Mouse (Mus musculus) embryo, embryonic 11 days (tissue): ENCODE results near the gene Sat2.

Source experiments
- DNase-seq: peaks from one replicate; pipeline ENCODE4 v3.0.0-alpha.2; 2015

Sat2 gene

GRCm38 (mm10) chr11:69621571-69622268, at the start of gene Sat2:
TSS of gene Sat2 (plus strand) at chr11:69622024.
- DNase-seq = peak; percentile 93

- peak; percentile 67 for DNase-seq
Observed at GRCm38 (mm10) chr11:69575220-69575619, 46.6 kb upstream of the Sat2 start.

GRCm38 (mm10) chr11:69576307-69576706, 45.5 kb upstream of the Sat2 start:
- DNase-seq = no peak

GRCm38 (mm10) chr11:69578301-69578700, 43.5 kb upstream of the Sat2 start:
- no peak for DNase-seq

- DNase-seq = peak; percentile 99
Observed at GRCm38 (mm10) chr11:69579128-69580017, 42.5 kb upstream of the Sat2 start.

GRCm38 (mm10) chr11:69580091-69580514, 41.7 kb upstream of the Sat2 start, which contains the start of the genes Wrap53 and Trp53:
TSS of gene Wrap53 (minus strand) at chr11:69580255.
TSS of gene Trp53 (plus strand) at chr11:69580359.
- DNase-seq = peak; percentile 96

- no peak for DNase-seq
Observed at GRCm38 (mm10) chr11:69580572-69581146, 41.2 kb upstream of the Sat2 start.

- peak; percentile 97 for DNase-seq
Observed at GRCm38 (mm10) chr11:69581147-69581688, 40.6 kb upstream of the Sat2 start.

GRCm38 (mm10) chr11:69581814-69582213, 40.0 kb upstream of the Sat2 start:
- peak; percentile 37 for DNase-seq

- DNase-seq = no peak
Observed at GRCm38 (mm10) chr11:69582230-69582805, 39.5 kb upstream of the Sat2 start.

- DNase-seq = no peak
Observed at GRCm38 (mm10) chr11:69584008-69584407, 37.8 kb upstream of the Sat2 start.

GRCm38 (mm10) chr11:69584937-69585336, 36.9 kb upstream of the Sat2 start:
- no peak for DNase-seq

- no peak for DNase-seq
Observed at GRCm38 (mm10) chr11:69585718-69586325, 36.0 kb upstream of the Sat2 start.

GRCm38 (mm10) chr11:69589207-69589834, 32.5 kb upstream of the Sat2 start:
- DNase-seq = no peak

GRCm38 (mm10) chr11:69590622-69591021, 31.2 kb upstream of the Sat2 start:
- DNase-seq = no peak

- DNase-seq = no peak
Observed at GRCm38 (mm10) chr11:69591424-69591823, 30.4 kb upstream of the Sat2 start.

- no peak for DNase-seq
Observed at GRCm38 (mm10) chr11:69591899-69592637, 29.8 kb upstream of the Sat2 start.

GRCm38 (mm10) chr11:69592799-69593198, 29.0 kb upstream of the Sat2 start:
- no peak for DNase-seq

GRCm38 (mm10) chr11:69594853-69595252, 27.0 kb upstream of the Sat2 start:
- DNase-seq = no peak

- DNase-seq = peak; percentile 36
Observed at GRCm38 (mm10) chr11:69599436-69599835, 22.4 kb upstream of the Sat2 start.

GRCm38 (mm10) chr11:69600098-69600497, 21.7 kb upstream of the Sat2 start:
- DNase-seq = peak; percentile 83
